Mouse (Mus musculus): Measurements from ENCODE around the gene Gm21541. TPM values are rescaled to one million over a fixed set of nuclear protein-coding genes. Genes with fewer than 3 reads are reported as not detected.
"Not testable (repeated sequence)": the region's sequence is repeated elsewhere in the genome, so short reads cannot be mapped to it uniquely, and the experiment has no call there.

The Gm21541 gene
- 3.4 TPM in 1 of 2 replicates, not detected in the other for polyA plus RNA-seq (2012; rRNA removed)

- not testable (repeated sequence) for H3K4me3 ChIP-seq (ENCODE audit: low read depth, low read length); H3K4me1 ChIP-seq (ENCODE audit: control insufficient read depth, insufficient read depth, insufficient read length, low read length); H3K27me3 ChIP-seq (ENCODE audit: control insufficient read depth, insufficient read depth, low read length); H3K27ac ChIP-seq (ENCODE audit: insufficient read depth, low read depth, low read length); H3K36me3 ChIP-seq (ENCODE audit: control insufficient read depth, insufficient read depth, low read length)
- no CpG with 5 or more reads among the region's 5 CpGs for WGBS
Measured at GRCm38 (mm10) chr4:41903310-41903709, at the start of gene Gm21541. Gene Gm21541, plus strand, starts transcription at chr4:41903610.

- not testable (repeated sequence) for H3K4me3 ChIP-seq (ENCODE audit: low read depth, low read length); H3K27me3 ChIP-seq (ENCODE audit: control insufficient read depth, insufficient read depth, low read length); H3K4me1 ChIP-seq (ENCODE audit: control insufficient read depth, insufficient read depth, insufficient read length, low read length); H3K36me3 ChIP-seq (ENCODE audit: control insufficient read depth, insufficient read depth, low read length); H3K27ac ChIP-seq (ENCODE audit: insufficient read depth, low read depth, low read length)
- WGBS = no CpG with 5 or more reads among the region's 8 CpGs
Measured at GRCm38 (mm10) chr4:41941272-41941671, 37.9 kb downstream of the Gm21541 start, which contains the start of gene Gm20878. Gene Gm20878, plus strand, starts transcription at chr4:41941572.

Other genes with a start within 250 kb of the Gm21541 start
- 1.7 and 2.0 TPM in 2 replicates for gene Cntfr, start 206.5 kb upstream of the Gm21541 start, polyA plus RNA-seq (2012; rRNA removed)
- 24.8 and 28.6 TPM in 2 replicates for gene Il11ra1, start 203.6 kb upstream of the Gm21541 start, polyA plus RNA-seq (2012; rRNA removed)
- 25.4 and 48.7 TPM in 2 replicates for gene Rpp25l, start 190.1 kb upstream of the Gm21541 start, polyA plus RNA-seq (2012; rRNA removed)
- 35.0 and 69.5 TPM in 2 replicates for gene Dctn3, start 180.4 kb upstream of the Gm21541 start, polyA plus RNA-seq (2012; rRNA removed)
- gene Arid3c, start 172.5 kb upstream of the Gm21541 start, polyA plus RNA-seq (2012; rRNA removed) = 0.09 TPM in 1 of 2 replicates, not detected in the other
- 57.5 and 104 TPM in 2 replicates for gene Galt, start 148.4 kb upstream of the Gm21541 start, polyA plus RNA-seq (2012; rRNA removed)
- gene Sigmar1, start 147.5 kb upstream of the Gm21541 start, polyA plus RNA-seq (2012; rRNA removed) = 28.1 and 44.0 TPM in 2 replicates
- gene Ccl27a, start 129.4 kb upstream of the Gm21541 start, polyA plus RNA-seq (2012; rRNA removed) = 11.7 and 14.6 TPM in 2 replicates
- 0.18 and 0.56 TPM in 2 replicates for gene Gm20878, start 38.0 kb downstream of the Gm21541 start, polyA plus RNA-seq (2012; rRNA removed)
- gene Fam205a4, start 62.4 kb downstream of the Gm21541 start, polyA plus RNA-seq (2012; rRNA removed) = 0.04 TPM in 1 of 2 replicates, not detected in the other
- not detected in 2 replicates for gene Gm21093, start 131.1 kb downstream of the Gm21541 start, polyA plus RNA-seq (2012; rRNA removed)
- not detected in 2 replicates for gene Gm3893, start 187.6 kb downstream of the Gm21541 start, polyA plus RNA-seq (2012; rRNA removed)
- gene Gm13304, start 211.2 kb downstream of the Gm21541 start, polyA plus RNA-seq (2012; rRNA removed) = not detected in 2 replicates
- not detected in 2 replicates for gene Gm13306, start 249.8 kb downstream of the Gm21541 start, polyA plus RNA-seq (2012; rRNA removed)